ENCODE assay signal across 16 mouse cellular contexts in the genomic region with DNA sequence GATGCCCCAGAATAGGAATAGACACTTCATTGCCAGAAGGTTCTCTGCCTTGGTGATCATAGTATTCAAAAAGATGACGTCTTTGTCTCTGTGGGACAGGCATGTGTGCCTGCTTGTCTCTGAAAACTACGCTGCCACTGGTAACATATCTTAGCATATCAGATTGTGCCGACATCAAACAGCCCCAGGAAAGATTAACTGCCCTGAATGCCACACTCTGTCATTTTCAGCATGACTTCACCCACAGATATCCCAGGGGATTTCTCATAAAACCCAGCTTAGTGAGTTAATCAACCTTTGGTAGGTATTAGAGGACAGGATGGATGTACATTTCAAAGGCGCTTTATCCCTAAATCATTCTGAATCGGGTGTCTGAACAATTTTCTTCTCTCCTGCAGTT.
DNase-seq lines count a peak whose midpoint lies in the region; ATAC-seq and TF ChIP-seq lines count a peak whose summit lies in the region.
"Had no signal": no experiment of that assay in that cellular context is flagged by ENCODE, and none has a peak within 500 bp of the region (broad histone marks: within the 10 kb centered on the region; RNA-seq: fewer than 3 reads in every experiment).

No protein-coding gene starts in this region.

- ATAC-seq in forebrain, embryonic 14.5 days = no peak
- no peak for ATAC-seq in forebrain, postnatal 0 days
- peak; percentile 44; the same call in 1 of the 2 replicates for ATAC-seq in neural tube, embryonic 14.5 days (ENCODE audit: low read depth)
- ATAC-seq in neural tube, embryonic 15.5 days (ENCODE audit: low FRiP score) = no peak
- ATAC-seq in midbrain, embryonic 13.5 days = peak; percentile 53; the same call in 1 of the 2 replicates

- H3K9me3 ChIP-seq in forebrain, embryonic 14.5 days (replicated peaks; ENCODE audit: control insufficient read depth, low read length) = no peaks in the 10 kb centered on the region
- no peaks in the 10 kb centered on the region for H3K9me3 ChIP-seq in forebrain, postnatal 0 days (ENCODE audit: low read length)
- H3K9me3 ChIP-seq in neural tube, embryonic 14.5 days (ENCODE audit: control insufficient read depth, low read length) = no peaks in the 10 kb centered on the region
- H3K9me3 ChIP-seq in neural tube, embryonic 15.5 days (replicated peaks) = no peaks in the 10 kb centered on the region
- H3K9me3 ChIP-seq in midbrain, embryonic 13.5 days = no peaks in the 10 kb centered on the region
- H3K9me3 ChIP-seq: embryonic facial prominence, embryonic 15.5 days; heart, embryonic 12.5 days; limb, embryonic 15.5 days had no signal

- 12% methylated on average over 5 of the region's 5 CpGs for WGBS in forebrain, embryonic 14.5 days
- 21% methylated on average over 5 of the region's 5 CpGs for WGBS in forebrain, postnatal 0 days
- WGBS in neural tube, embryonic 14.5 days = 23% methylated on average over 5 of the region's 5 CpGs
- 29% methylated on average over 5 of the region's 5 CpGs for WGBS in neural tube, embryonic 15.5 days
- WGBS in midbrain, embryonic 13.5 days = 11% methylated on average over 5 of the region's 5 CpGs

- no peak overlapping the region for H3K9ac ChIP-seq in forebrain, embryonic 14.5 days (ENCODE audit: low read length)
- no peak overlapping the region for H3K9ac ChIP-seq in forebrain, postnatal 0 days
- H3K9ac ChIP-seq in neural tube, embryonic 14.5 days (replicated peaks; ENCODE audit: low read depth, low read length) = no peak overlapping the region
- H3K9ac ChIP-seq in neural tube, embryonic 15.5 days (replicated peaks) = no peak overlapping the region
- H3K9ac ChIP-seq in midbrain, embryonic 13.5 days (replicated peaks) = no peak overlapping the region
- H3K9ac ChIP-seq: embryonic facial prominence, embryonic 15.5 days; heart, embryonic 12.5 days; limb, embryonic 15.5 days had no signal

- H3K4me3 ChIP-seq in forebrain, embryonic 14.5 days (ENCODE audit: low read depth, low read length) = no peak overlapping the region
- H3K4me3 ChIP-seq in forebrain, postnatal 0 days (ENCODE audit: low read depth, low read length) = no peak overlapping the region
- H3K4me3 ChIP-seq in neural tube, embryonic 14.5 days (ENCODE audit: low read depth, low read length) = no peak overlapping the region
- H3K4me3 ChIP-seq in neural tube, embryonic 15.5 days (replicated peaks) = no peak overlapping the region
- H3K4me3 ChIP-seq in midbrain, embryonic 13.5 days (replicated peaks) = no peak overlapping the region
- H3K4me3 ChIP-seq: embryonic facial prominence, embryonic 15.5 days; heart, embryonic 12.5 days; limb, embryonic 15.5 days; myocyte had no signal

- no peak overlapping the region for H3K27ac ChIP-seq in forebrain, embryonic 14.5 days (ENCODE audit: low read depth, low read length)
- H3K27ac ChIP-seq in forebrain, postnatal 0 days (ENCODE audit: low read depth, low read length) = no peak overlapping the region
- H3K27ac ChIP-seq in neural tube, embryonic 14.5 days (ENCODE audit: low read depth, low read length) = no peak overlapping the region
- no peak overlapping the region for H3K27ac ChIP-seq in neural tube, embryonic 15.5 days (replicated peaks)
- H3K27ac ChIP-seq in midbrain, embryonic 13.5 days = no peak overlapping the region
- H3K27ac ChIP-seq: embryonic facial prominence, embryonic 15.5 days; limb, embryonic 15.5 days; macrophage had no signal

- no peak overlapping the region for H3K4me2 ChIP-seq in forebrain, embryonic 14.5 days (ENCODE audit: low read length)
- H3K4me2 ChIP-seq in forebrain, postnatal 0 days (ENCODE audit: low read depth) = no peak overlapping the region
- no peak overlapping the region for H3K4me2 ChIP-seq in neural tube, embryonic 14.5 days (ENCODE audit: low read depth, low read length)
- H3K4me2 ChIP-seq in neural tube, embryonic 15.5 days = no peak overlapping the region
- no peak overlapping the region for H3K4me2 ChIP-seq in midbrain, embryonic 13.5 days (replicated peaks)
- H3K4me2 ChIP-seq: embryonic facial prominence, embryonic 15.5 days; heart, embryonic 12.5 days; limb, embryonic 15.5 days had no signal

- no peak for TF ChIP-seq CTCF in forebrain, postnatal 0 days (IDR thresholded peaks at IDR 0.05; ENCODE audit: low read depth)

- no peaks in the 10 kb centered on the region for H3K27me3 ChIP-seq in forebrain, embryonic 14.5 days (replicated peaks; ENCODE audit: control insufficient read depth, insufficient read depth, low read length)
- H3K27me3 ChIP-seq in forebrain, postnatal 0 days (ENCODE audit: insufficient read depth, low read length) = no peaks in the 10 kb centered on the region
- H3K27me3 ChIP-seq in neural tube, embryonic 14.5 days (ENCODE audit: control insufficient read depth, insufficient read depth, low read length) = no peaks in the 10 kb centered on the region
- no peaks in the 10 kb centered on the region for H3K27me3 ChIP-seq in neural tube, embryonic 15.5 days (replicated peaks)
- H3K27me3 ChIP-seq in midbrain, embryonic 13.5 days = no peaks in the 10 kb centered on the region
- H3K27me3 ChIP-seq: embryonic facial prominence, embryonic 15.5 days; heart, embryonic 12.5 days; limb, embryonic 15.5 days had no signal

- H3K4me1 ChIP-seq in forebrain, embryonic 14.5 days (ENCODE audit: control insufficient read depth, insufficient read depth, low read length) = no peaks in the 10 kb centered on the region
- H3K4me1 ChIP-seq in forebrain, postnatal 0 days (ENCODE audit: insufficient read depth) = no peaks in the 10 kb centered on the region
- 0 out of 2 replicates have a peak, but pooled peaks cover 3% of the 10 kb centered on the region for H3K4me1 ChIP-seq in neural tube, embryonic 14.5 days (ENCODE audit: control insufficient read depth, insufficient read depth, low read length)
- 0 out of 2 replicates have a peak, but pooled peaks cover 2% of the 10 kb centered on the region for H3K4me1 ChIP-seq in neural tube, embryonic 15.5 days
- peaks cover 16% of the 10 kb centered on the region for H3K4me1 ChIP-seq in midbrain, embryonic 13.5 days (replicated peaks)
- H3K4me1 ChIP-seq: embryonic facial prominence, embryonic 15.5 days; limb, embryonic 15.5 days had no signal

- no peaks in the 10 kb centered on the region for H3K36me3 ChIP-seq in forebrain, embryonic 14.5 days (ENCODE audit: control insufficient read depth, insufficient read depth, low read length)
- H3K36me3 ChIP-seq in forebrain, postnatal 0 days (ENCODE audit: insufficient read depth) = no peaks in the 10 kb centered on the region
- no peaks in the 10 kb centered on the region for H3K36me3 ChIP-seq in neural tube, embryonic 14.5 days (ENCODE audit: control insufficient read depth, insufficient read depth, low read length)
- H3K36me3 ChIP-seq in neural tube, embryonic 15.5 days = no peaks in the 10 kb centered on the region
- no peaks in the 10 kb centered on the region for H3K36me3 ChIP-seq in midbrain, embryonic 13.5 days
- H3K36me3 ChIP-seq: embryonic facial prominence, embryonic 15.5 days; heart, embryonic 12.5 days; limb, embryonic 15.5 days had no signal

- intact Hi-C loops in heart, postnatal 14 days (cut with DNase I) = no loop called here

- peak; percentile 13 for DNase-seq in forebrain, embryonic 14.5 days (ENCODE audit: low spot score)
- no peak for DNase-seq in forebrain, postnatal 0 days
- no peak for DNase-seq in cerebellum, postnatal 14 days
- no peak for DNase-seq in heart, postnatal 14 days
- DNase-seq: cerebellum, adult 9-10 months; kidney, adult 18-20 months; lung, adult 2 months; thymus, postnatal 4 days had no signal

Comparison
In these comparisons a context has a peak if more than half of its experiments do, and no peak if none do; other contexts are left out.
1. ATAC-seq: peak in neural tube, embryonic 14.5 days (single experiment) and midbrain, embryonic 13.5 days (single experiment); none in forebrain, embryonic 14.5 days (single experiment), forebrain, postnatal 0 days (single experiment) and neural tube, embryonic 15.5 days (single experiment).